Mouse (Mus musculus) CH12.LX (cell line): ENCODE results near the gene Stx5a.

Experiments
- CTCF ChIP-seq, 2 experiments: IDR thresholded peaks in 1 of 2; conservative IDR thresholded peaks in 1 of 2; 2 replicates each; pipeline ENCODE4 v1.5.1; 2011 to 2012; ENCODE audit warnings: low read depth in 2 of 2, low read length in 2 of 2, improper control_type of control experiment in 1 of 2, inconsistent platforms in 1 of 2, mild to moderate bottlenecking in 1 of 2, moderate library complexity in 1 of 2
- EP300 ChIP-seq: IDR thresholded peaks from 2 replicates; pipeline ENCODE4 v1.6.1; 2011; ENCODE audit warnings: low read length, improper control_type of control experiment
- ETS1 ChIP-seq: conservative IDR thresholded peaks from 2 replicates; pipeline ENCODE4 v1.6.1; 2012; ENCODE audit warnings: low read depth, mild to moderate bottlenecking, inconsistent platforms, low read length, improper control_type of control experiment, moderate library complexity
- KAT2A ChIP-seq: IDR thresholded peaks from 2 replicates; pipeline ENCODE4 v1.6.1; 2012; ENCODE audit warnings: low read length, improper control_type of control experiment, inconsistent platforms; ENCODE audit not compliant: insufficient replicate concordance
- MXI1 ChIP-seq: IDR thresholded peaks from 2 replicates; pipeline ENCODE4 v1.6.1; 2011; ENCODE audit warnings: mild to moderate bottlenecking, low read depth, low read length, improper control_type of control experiment
- POLR2A ChIP-seq: IDR thresholded peaks from 2 replicates; pipeline ENCODE4 v1.6.1; 2011; ENCODE audit warnings: low read depth, mild to moderate bottlenecking, improper control_type of control experiment, low read length
- SMC3 ChIP-seq: IDR thresholded peaks from 2 replicates; pipeline ENCODE4 v1.6.1; 2011; ENCODE audit warnings: low read depth, low read length, improper control_type of control experiment
- UBTF ChIP-seq: IDR thresholded peaks from 2 replicates; pipeline ENCODE4 v1.6.1; 2012; ENCODE audit warnings: low read depth, mild to moderate bottlenecking, inconsistent platforms, low read length, improper control_type of control experiment, moderate library complexity
- ZC3H11A ChIP-seq: IDR thresholded peaks from 2 replicates; pipeline ENCODE4 v1.6.1; 2012; ENCODE audit warnings: low read depth, mild to moderate bottlenecking, inconsistent platforms, low read length, improper control_type of control experiment
- ZKSCAN1 ChIP-seq: IDR thresholded peaks from 2 replicates; pipeline ENCODE4 v1.6.1; 2012; ENCODE audit warnings: low read depth, inconsistent platforms, low read length, improper control_type of control experiment, borderline replicate concordance
- ZMIZ1 ChIP-seq: IDR thresholded peaks from 2 replicates; pipeline ENCODE4 v1.6.1; 2012; ENCODE audit warnings: low read depth, mild to moderate bottlenecking, inconsistent platforms, low read length, improper control_type of control experiment

DNA sequence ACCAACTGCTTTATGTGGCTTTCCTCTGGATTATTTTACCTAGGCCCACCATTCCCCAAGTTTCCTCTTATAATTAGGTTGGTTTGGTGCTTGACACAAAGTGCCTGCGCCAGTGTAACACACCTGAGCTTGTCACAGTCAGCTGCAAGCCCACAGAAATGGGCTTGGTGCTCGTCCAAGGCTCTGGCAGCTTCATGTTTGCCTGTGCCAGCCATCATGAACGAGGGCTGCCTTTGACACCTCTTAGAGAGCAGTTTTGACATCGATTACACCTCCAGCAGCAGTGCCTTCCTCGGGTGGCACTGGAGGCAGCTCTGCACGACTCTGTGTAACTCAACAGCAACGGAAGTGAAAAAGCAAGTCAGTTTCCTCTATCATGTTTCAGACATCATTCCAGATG lies 49.0 kb downstream of the Stx5a start:
- TF ChIP-seq ZKSCAN1 (no peak), SMC3 (no peak), ZMIZ1 (no peak), CTCF (conservative IDR thresholded peaks at IDR 0.05 in 1 of 2, IDR thresholded peaks at IDR 0.05 in 1 of 2; ENCODE audit: low read depth in 2 of 2, low read length in 2 of 2) (no peak), EP300 (no peak), MXI1 (no peak), ETS1 (no peak), UBTF (no peak), POLR2A (no peak), KAT2A (no peak), ZC3H11A (no peak)
